Mouse (Mus musculus): ENCODE measurements at regions not wholly inside any gene's neighbourhood (a gene's known extent, or its start where the extent isn't known, plus 50 kb on each side); places are given as distances from the start of the nearest gene placed in this dataset.

- DNase-seq (ENCODE audit: low spot score in 2 of 2) = no peak
Observed at GRCm38 (mm10) chr13:99097606-99098545, 86.7 kb upstream of the Zfp366 start.

GRCm38 (mm10) chr13:99096837-99097236 lies 87.8 kb upstream of the Zfp366 start:
- DNase-seq (ENCODE audit: low spot score in 2 of 2) = peak in 1 of 2 experiments; percentile 26

- DNase-seq (ENCODE audit: low spot score in 2 of 2) = no peak
Observed at GRCm38 (mm10) chr13:99095006-99095405, 89.6 kb upstream of the Zfp366 start.

GRCm38 (mm10) chr13:99094221-99094620 lies 90.4 kb upstream of the Zfp366 start:
- DNase-seq (ENCODE audit: low spot score in 2 of 2) = no peak

- DNase-seq (ENCODE audit: low spot score in 2 of 2) = peak in 1 of 2 experiments; percentile 79
Observed at GRCm38 (mm10) chr13:99093269-99093668, 91.4 kb upstream of the Zfp366 start.

- DNase-seq (ENCODE audit: low spot score in 2 of 2) = no peak
Observed at GRCm38 (mm10) chr13:99092279-99092930, 92.2 kb upstream of the Zfp366 start.

GRCm38 (mm10) chr13:99091562-99092278 lies 92.9 kb upstream of the Zfp366 start:
- DNase-seq (ENCODE audit: low spot score in 2 of 2) = no peak

GRCm38 (mm10) chr13:99090361-99090760 lies 94.3 kb upstream of the Zfp366 start:
- no peak for DNase-seq (ENCODE audit: low spot score in 2 of 2)

GRCm38 (mm10) chr13:99088285-99088684 lies 96.3 kb upstream of the Zfp366 start:
- DNase-seq (ENCODE audit: low spot score in 2 of 2) = no peak

GRCm38 (mm10) chr13:99079331-99079761 lies 95.0 kb upstream of the 1700024P04Rik start:
- peak in 1 of 2 experiments; percentile 74 for DNase-seq (ENCODE audit: low spot score in 2 of 2)

- DNase-seq (ENCODE audit: low spot score in 2 of 2) = no peak
Observed at GRCm38 (mm10) chr13:99078643-99079042, 94.3 kb upstream of the 1700024P04Rik start.

GRCm38 (mm10) chr13:99077039-99077749 lies 92.8 kb upstream of the 1700024P04Rik start:
- no peak for DNase-seq (ENCODE audit: low spot score in 2 of 2)

- no peak for DNase-seq (ENCODE audit: low spot score in 2 of 2)
Observed at GRCm38 (mm10) chr13:99075467-99075866, 91.1 kb upstream of the 1700024P04Rik start.

- no peak for DNase-seq (ENCODE audit: low spot score in 2 of 2)
Observed at GRCm38 (mm10) chr13:99071821-99072414, 87.6 kb upstream of the 1700024P04Rik start.

GRCm38 (mm10) chr13:99071413-99071812 lies 87.0 kb upstream of the 1700024P04Rik start:
- no peak for DNase-seq (ENCODE audit: low spot score in 2 of 2)

- DNase-seq (ENCODE audit: low spot score in 2 of 2) = peak in 1 of 2 experiments; percentile 62
Observed at GRCm38 (mm10) chr13:99069767-99070166, 85.4 kb upstream of the 1700024P04Rik start.

GRCm38 (mm10) chr13:99067504-99067903 lies 83.1 kb upstream of the 1700024P04Rik start:
- no peak for DNase-seq (ENCODE audit: low spot score in 2 of 2)

GRCm38 (mm10) chr13:99063431-99063830 lies 79.1 kb upstream of the 1700024P04Rik start:
- no peak for DNase-seq (ENCODE audit: low spot score in 2 of 2)

GRCm38 (mm10) chr13:99062936-99063335 lies 78.6 kb upstream of the 1700024P04Rik start:
- DNase-seq (ENCODE audit: low spot score in 2 of 2) = peak in 1 of 2 experiments; percentile 51

- no peak for DNase-seq (ENCODE audit: low spot score in 2 of 2)
Observed at GRCm38 (mm10) chr13:99058131-99058970, 74.0 kb upstream of the 1700024P04Rik start.
